ENCODE assay signal across 8 mouse cellular contexts in genomic region chr1:134406414-134406771, GRCm38 (mm10). TPM values are rescaled to one million over a fixed set of nuclear protein-coding genes. Genes with fewer than 3 reads are reported as not detected.
DNase-seq lines count a peak whose midpoint lies in the region; ATAC-seq and TF ChIP-seq lines count a peak whose summit lies in the region.

No protein-coding gene starts in this region.

- WGBS in heart, embryonic 16.5 days, result 19% methylated on average over 8 of the region's 8 CpGs
- WGBS in hindbrain, embryonic 10.5 days, result 38% methylated on average over 8 of the region's 8 CpGs
- 34% methylated on average over 8 of the region's 8 CpGs for WGBS in midbrain, embryonic 11.5 days

- peak in 1 of 2 experiments; percentile 25; a peak in 1 of 4 replicates for TF ChIP-seq EP300 in MEL (IDR thresholded peaks at IDR 0.05; ENCODE audit: low read depth in 1 of 2, low read length in 2 of 2)

- no peaks in the 10 kb centered on the region for H3K9me3 ChIP-seq in heart, embryonic 16.5 days (replicated peaks; ENCODE audit: control insufficient read depth, low read length)
- no peaks in the 10 kb centered on the region for H3K9me3 ChIP-seq in MEL (replicated peaks; ENCODE audit: insufficient read depth, low read length)
- H3K9me3 ChIP-seq in hindbrain, embryonic 10.5 days, result no peaks in the 10 kb centered on the region
- no peaks in the 10 kb centered on the region for H3K9me3 ChIP-seq in midbrain, embryonic 11.5 days (ENCODE audit: control insufficient read depth, low read length)

- TF ChIP-seq POLR2A in MEL (IDR thresholded peaks at IDR 0.05; ENCODE audit: control insufficient read depth in 1 of 2, insufficient read depth in 1 of 2, low read depth in 1 of 2, low read length in 2 of 2, poor library complexity in 1 of 2), result no peak

- peak overlapping the region; percentile 92 for H3K9ac ChIP-seq in heart, embryonic 16.5 days (ENCODE audit: low read length)
- peak overlapping the region; percentile 88 for H3K9ac ChIP-seq in MEL (ENCODE audit: control insufficient read depth, low read depth, low read length, poor library complexity, severe bottlenecking)
- H3K9ac ChIP-seq in midbrain, embryonic 11.5 days (ENCODE audit: low read length), result peak overlapping the region; percentile 76

- H3K79me2 ChIP-seq in MEL (ENCODE audit: control insufficient read depth, insufficient read depth, low read length, poor library complexity), result peaks cover 21% of the 10 kb centered on the region

- H3K36me3 ChIP-seq in heart, embryonic 16.5 days (ENCODE audit: control insufficient read depth, insufficient read depth), result peaks cover 26% of the 10 kb centered on the region
- H3K36me3 ChIP-seq in MEL (ENCODE audit: control insufficient read depth in 1 of 2, insufficient read depth in 2 of 2, low read length in 2 of 2), result peaks cover 21 to 33% of the 10 kb centered on the region in 2 experiments; a peak in 3 of 4 replicates
- peaks cover 40% of the 10 kb centered on the region for H3K36me3 ChIP-seq in hindbrain, embryonic 10.5 days
- peaks cover 4% of the 10 kb centered on the region; the same call in 1 of the 2 replicates for H3K36me3 ChIP-seq in midbrain, embryonic 11.5 days (ENCODE audit: control insufficient read depth, insufficient read depth, low read length)

- peak overlapping the region; percentile 96 for H3K4me3 ChIP-seq in heart, embryonic 16.5 days (ENCODE audit: low read length)
- peak overlapping the region; percentile 86 to 89 for H3K4me3 ChIP-seq in MEL (ENCODE audit: control insufficient read depth in 1 of 2, insufficient read depth in 1 of 2, low read depth in 2 of 2, low read length in 2 of 2)
- peak overlapping the region; percentile 81 for H3K4me3 ChIP-seq in hindbrain, embryonic 10.5 days
- peak overlapping the region; percentile 82 for H3K4me3 ChIP-seq in midbrain, embryonic 11.5 days (ENCODE audit: low read depth, low read length)

- H3K4me2 ChIP-seq in heart, embryonic 16.5 days (ENCODE audit: low read depth, low read length), result peak overlapping the region; percentile 90
- peak overlapping the region; percentile 92 for H3K4me2 ChIP-seq in midbrain, embryonic 11.5 days

- TF ChIP-seq RAD21 in MEL (IDR thresholded peaks at IDR 0.05; ENCODE audit: low read depth, low read length), result no peak

- no peak for TF ChIP-seq CTCF in MEL (IDR thresholded peaks at IDR 0.05 in 2 of 3, conservative IDR thresholded peaks at IDR 0.05 in 1 of 3; ENCODE audit: control insufficient read depth in 1 of 3, insufficient read depth in 1 of 3, low read depth in 2 of 3, low read length in 3 of 3, poor library complexity in 1 of 3, severe bottlenecking in 1 of 3)

- peaks cover 6% of the 10 kb centered on the region for H3K4me1 ChIP-seq in heart, embryonic 16.5 days (ENCODE audit: control insufficient read depth, insufficient read depth, low read length)
- peaks cover 4 to 16% of the 10 kb centered on the region in 2 experiments; a peak in 2 of 4 replicates for H3K4me1 ChIP-seq in MEL (ENCODE audit: control insufficient read depth in 1 of 2, insufficient read depth in 2 of 2, low read length in 2 of 2)
- peaks cover 26% of the 10 kb centered on the region for H3K4me1 ChIP-seq in hindbrain, embryonic 10.5 days (replicated peaks)
- peaks cover 6% of the 10 kb centered on the region for H3K4me1 ChIP-seq in midbrain, embryonic 11.5 days (ENCODE audit: control insufficient read depth, insufficient read depth, low read length)

- ATAC-seq in heart, embryonic 16.5 days (replicated peaks; ENCODE audit: extremely low read depth, insufficient read depth, low FRiP score), result no peak
- peak; percentile 33; the same call in 1 of the 2 replicates for ATAC-seq in midbrain, embryonic 11.5 days (ENCODE audit: low FRiP score)

- peak overlapping the region; percentile 82 for H3K27ac ChIP-seq in heart, embryonic 16.5 days (ENCODE audit: low read length)
- peak overlapping the region; percentile 91 for H3K27ac ChIP-seq in MEL (ENCODE audit: control insufficient read depth, low read depth, low read length)
- peak overlapping the region; percentile 87 for H3K27ac ChIP-seq in hindbrain, embryonic 10.5 days
- H3K27ac ChIP-seq in midbrain, embryonic 11.5 days (ENCODE audit: low read depth, low read length), result no peak overlapping the region

- no peak for DNase-seq in heart, postnatal 4 days
- peak; percentile 81 for DNase-seq in MEL (ENCODE audit: low read depth, low spot score)
- DNase-seq in hindbrain, embryonic 10.5 days (ENCODE audit: low spot score), result no peak
- DNase-seq in midbrain, embryonic 11.5 days (ENCODE audit: low spot score, missing footprints), result no peak
- no peak for DNase-seq in testis, postnatal 10 days (ENCODE audit: low spot score)
- no peak for DNase-seq in urinary bladder, postnatal 25 days (ENCODE audit: low spot score)
- DNase-seq in thymus, postnatal 10 days (ENCODE audit: low spot score in 2 of 2), result no peak

- H3K27me3 ChIP-seq in heart, embryonic 16.5 days (ENCODE audit: control insufficient read depth, insufficient read depth, low read length), result no peaks in the 10 kb centered on the region
- H3K27me3 ChIP-seq in MEL (ENCODE audit: control insufficient read depth in 1 of 2, insufficient read depth in 2 of 2, low read length in 2 of 2), result no peaks in the 10 kb centered on the region
- H3K27me3 ChIP-seq in hindbrain, embryonic 10.5 days (ENCODE audit: insufficient read depth, poor library complexity, severe bottlenecking), result no peaks in the 10 kb centered on the region
- H3K27me3 ChIP-seq in midbrain, embryonic 11.5 days (ENCODE audit: control insufficient read depth, insufficient read depth, low read length), result no peaks in the 10 kb centered on the region

TF ChIP-seq in MEL, 35 proteins besides CTCF, POLR2A, EP300 and RAD21:
- TF ChIP-seq ZKSCAN1 (IDR thresholded peaks at IDR 0.05; ENCODE audit: low read depth, low read length) (no peak), MYB (IDR thresholded peaks at IDR 0.05; ENCODE audit: low read depth, low read length) (no peak), POLR2AphosphoS2 (IDR thresholded peaks at IDR 0.05; ENCODE audit: low read length) (no peak), TCF12 (IDR thresholded peaks at IDR 0.05; ENCODE audit: low read depth, low read length) (0 out of 2 replicates have a peak, but pooled peaks have one; percentile 3), MEF2A (IDR thresholded peaks at IDR 0.05; ENCODE audit: extremely low read depth, insufficient replicate concordance, low read depth, low read length, poor library complexity, severe bottlenecking) (no peak)

RNA-seq across cellular contexts. Expression of gene Cyb5r1, which starts 1.0 kb away (rescaled TPM):
- 42.2 and 49.0 TPM in 2 replicates for polyA plus RNA-seq in heart, embryonic 16.5 days (2015; fragmentation: Nextera tagmentation; extraction: Ambion mirVana)
- total RNA-seq in heart, postnatal 4 days (2021), result 10 to 100 TPM; 31.0 to 31.1 TPM
- 18.8 and 35.8 TPM in 2 replicates for total RNA-seq in MEL (2012; rRNA removed)
- 10 to 100 TPM in 1 of 2 experiments, not detected in 1; 94.8 TPM for polyA plus RNA-seq in MEL (2012; ENCODE audit: insufficient read depth in 1 of 2, insufficient read length in 2 of 2, low read depth in 1 of 2, low replicate concordance in 2 of 2, missing spikeins in 1 of 2)
- polyA plus RNA-seq in hindbrain, embryonic 10.5 days (2016; fragmentation: Nextera tagmentation; extraction: Ambion mirVana), result 27.3 and 31.2 TPM in 2 replicates
- 17.5 and 19.3 TPM in 2 replicates for polyA plus RNA-seq in midbrain, embryonic 11.5 days (2014; fragmentation: Nextera tagmentation; extraction: Ambion mirVana)

RNA-seq across cellular contexts. Expression of gene Adipor1, which starts 8.8 kb away (rescaled TPM):
- polyA plus RNA-seq in heart, embryonic 16.5 days (2015; fragmentation: Nextera tagmentation; extraction: Ambion mirVana), result 138 and 148 TPM in 2 replicates
- total RNA-seq in heart, postnatal 4 days (2021), result 100 to 1,000 TPM; 126 to 130 TPM
- 55.2 and 57.6 TPM in 2 replicates for total RNA-seq in MEL (2012; rRNA removed)
- polyA plus RNA-seq in MEL (2012; ENCODE audit: insufficient read depth in 1 of 2, insufficient read length in 2 of 2, low read depth in 1 of 2, low replicate concordance in 2 of 2, missing spikeins in 1 of 2), result 100 to 1,000 TPM in 1 of 2 experiments, 10 to 100 TPM in 1; 94.1 to 109 TPM
- 77.1 and 77.8 TPM in 2 replicates for polyA plus RNA-seq in hindbrain, embryonic 10.5 days (2016; fragmentation: Nextera tagmentation; extraction: Ambion mirVana)
- 76.7 and 81.5 TPM in 2 replicates for polyA plus RNA-seq in midbrain, embryonic 11.5 days (2014; fragmentation: Nextera tagmentation; extraction: Ambion mirVana)

RNA-seq across cellular contexts. Expression of gene 4933406M09Rik, which starts 20.7 kb away (rescaled TPM):
- not detected in 2 replicates for polyA plus RNA-seq in heart, embryonic 16.5 days (2015; fragmentation: Nextera tagmentation; extraction: Ambion mirVana)
- not detected for total RNA-seq in heart, postnatal 4 days (2021)
- total RNA-seq in MEL (2012; rRNA removed), result not detected in 2 replicates
- polyA plus RNA-seq in MEL (2012; ENCODE audit: insufficient read depth in 1 of 2, insufficient read length in 2 of 2, low read depth in 1 of 2, low replicate concordance in 2 of 2, missing spikeins in 1 of 2), result not detected
- not detected in 2 replicates for polyA plus RNA-seq in hindbrain, embryonic 10.5 days (2016; fragmentation: Nextera tagmentation; extraction: Ambion mirVana)
- not detected in 2 replicates for polyA plus RNA-seq in midbrain, embryonic 11.5 days (2014; fragmentation: Nextera tagmentation; extraction: Ambion mirVana)

RNA-seq across cellular contexts. Expression of gene Tmem183a, which starts 44.6 kb away (rescaled TPM):
- 57.5 and 60.4 TPM in 2 replicates for polyA plus RNA-seq in heart, embryonic 16.5 days (2015; fragmentation: Nextera tagmentation; extraction: Ambion mirVana)
- total RNA-seq in heart, postnatal 4 days (2021), result 10 to 100 TPM; 33.8 to 42.5 TPM
- 54.2 and 69.3 TPM in 2 replicates for total RNA-seq in MEL (2012; rRNA removed)
- 100 to 1,000 TPM in 1 of 2 experiments, 10 to 100 TPM in 1; 82.7 to 131 TPM for polyA plus RNA-seq in MEL (2012; ENCODE audit: insufficient read depth in 1 of 2, insufficient read length in 2 of 2, low read depth in 1 of 2, low replicate concordance in 2 of 2, missing spikeins in 1 of 2)
- polyA plus RNA-seq in hindbrain, embryonic 10.5 days (2016; fragmentation: Nextera tagmentation; extraction: Ambion mirVana), result 108 and 132 TPM in 2 replicates
- polyA plus RNA-seq in midbrain, embryonic 11.5 days (2014; fragmentation: Nextera tagmentation; extraction: Ambion mirVana), result 128 and 137 TPM in 2 replicates

RNA-seq across cellular contexts. Expression of gene Klhl12, which starts 48.9 kb away (rescaled TPM):
- 20.6 and 21.1 TPM in 2 replicates for polyA plus RNA-seq in heart, embryonic 16.5 days (2015; fragmentation: Nextera tagmentation; extraction: Ambion mirVana)
- 10 to 100 TPM; 18.5 to 18.7 TPM for total RNA-seq in heart, postnatal 4 days (2021)
- total RNA-seq in MEL (2012; rRNA removed), result 21.8 and 26.4 TPM in 2 replicates
- polyA plus RNA-seq in MEL (2012; ENCODE audit: insufficient read depth in 1 of 2, insufficient read length in 2 of 2, low read depth in 1 of 2, low replicate concordance in 2 of 2, missing spikeins in 1 of 2), result 10 to 100 TPM in 1 of 2 experiments, not detected in 1; 20.8 TPM
- polyA plus RNA-seq in hindbrain, embryonic 10.5 days (2016; fragmentation: Nextera tagmentation; extraction: Ambion mirVana), result 31.7 and 37.2 TPM in 2 replicates
- 31.0 and 31.7 TPM in 2 replicates for polyA plus RNA-seq in midbrain, embryonic 11.5 days (2014; fragmentation: Nextera tagmentation; extraction: Ambion mirVana)
